Mouse (Mus musculus) brown adipose tissue, adult 24 weeks (tissue): Measurements from ENCODE around the gene Ankrd36. TPM values are rescaled to one million over a fixed set of nuclear protein-coding genes. Genes with fewer than 3 reads are reported as not detected.
"Not testable (repeated sequence)": the region's sequence is repeated elsewhere in the genome, so short reads cannot be mapped to it uniquely, and the experiment has no call there.

Source experiments
- H3K27ac ChIP-seq: fragments of 200-500 bp; replicated peaks from 2 replicates; pipeline ENCODE4 v1.5.1; 2012; ENCODE audit warnings: low read depth, mild to moderate bottlenecking, low read length
- H3K4me1 ChIP-seq: fragments of 200-500 bp; 2 replicates; pipeline ENCODE4 v1.6.1; 2012; ENCODE audit warnings: low read length, mixed read lengths; ENCODE audit not compliant: control insufficient read depth, insufficient read depth, insufficient read length
- H3K4me3 ChIP-seq: fragments of 200-500 bp; 2 replicates; pipeline ENCODE4 v1.5.1; 2012; ENCODE audit warnings: low read depth, mild to moderate bottlenecking, low read length, moderate library complexity; ENCODE audit not compliant: insufficient read depth
- polyA plus RNA-seq: library from polyadenylated mRNA; stranded (reverse); fragments of >200 nt; gene quantifications from 2 replicates; pipeline ENCODE4 v1.2.4, GENCODE M21; 2012; ENCODE audit not compliant: missing spikeins, insufficient read depth, insufficient read length

Ankrd36 gene
- polyA plus RNA-seq, 1 experiment, result not detected

DNA sequence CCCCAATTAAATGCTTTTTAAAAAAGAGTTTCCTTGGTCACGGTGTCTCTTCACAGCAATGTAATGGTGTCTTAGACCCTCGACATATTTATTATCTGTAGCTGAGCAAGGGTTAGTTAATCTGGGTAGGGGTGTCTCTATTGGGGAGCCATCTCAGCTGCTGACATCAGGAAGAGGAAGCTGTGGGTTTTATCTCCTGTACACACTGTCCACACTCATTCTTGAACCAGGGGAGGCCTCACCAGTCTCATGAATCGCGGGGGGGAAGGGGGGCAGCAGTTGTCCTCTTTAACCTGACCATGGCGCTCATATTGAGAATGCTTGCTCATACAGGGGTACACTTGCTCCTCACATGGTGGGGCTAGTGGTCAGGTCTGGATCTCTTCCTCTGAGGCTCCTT, 1.4 kb upstream of the Ankrd36 start:
- Histone ChIP-seq H3K4me3 (no peak overlapping the region), H3K27ac (no peak overlapping the region), H3K4me1 (no peaks in the 10 kb centered on the region)

DNA sequence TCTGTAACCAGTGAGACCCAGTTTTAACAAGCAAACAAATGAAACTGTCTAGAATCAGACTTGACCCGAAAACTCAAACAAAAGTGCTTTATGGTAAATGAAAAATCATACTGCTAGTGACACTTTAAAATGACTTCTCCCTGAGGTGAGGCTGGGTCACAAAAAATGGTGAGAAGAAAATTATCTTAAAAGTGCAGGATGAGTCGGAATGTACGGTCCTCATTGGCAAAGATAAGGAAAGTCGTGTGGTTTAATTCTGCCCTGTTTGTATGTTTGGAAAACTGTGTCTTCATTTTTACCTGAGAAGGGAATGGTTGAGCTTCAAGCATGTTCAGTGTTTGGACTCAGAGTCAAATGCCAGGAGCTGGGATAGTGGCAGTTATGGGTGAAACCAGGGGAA, 2.4 kb downstream of the Ankrd36 start:
- Histone ChIP-seq H3K4me3 (no peak overlapping the region), H3K4me1 (no peaks in the 10 kb centered on the region), H3K27ac (no peak overlapping the region)

DNA sequence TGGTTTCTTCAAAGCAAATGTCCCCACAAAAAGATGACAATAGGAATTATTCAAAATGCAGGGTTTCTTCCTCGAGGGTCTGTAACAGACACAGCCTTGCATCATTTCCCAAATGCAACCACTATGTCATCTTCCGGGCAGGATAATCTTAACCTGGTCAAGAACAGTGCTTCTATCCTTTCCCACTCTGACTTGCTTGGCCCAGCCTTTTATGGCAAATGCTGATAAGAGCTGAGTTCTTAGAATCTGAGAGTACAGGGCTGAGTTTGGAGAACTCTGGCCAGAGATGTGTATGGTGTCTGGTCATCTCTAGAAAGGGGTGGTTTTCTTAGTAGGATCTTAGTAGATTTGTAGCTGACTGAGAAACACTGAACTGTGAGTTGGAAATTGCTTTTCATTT, 4.3 kb downstream of the Ankrd36 start:
- H3K4me1 ChIP-seq, result no peaks in the 10 kb centered on the region
- H3K4me3 ChIP-seq, result no peak overlapping the region
- no peak overlapping the region for H3K27ac ChIP-seq

DNA sequence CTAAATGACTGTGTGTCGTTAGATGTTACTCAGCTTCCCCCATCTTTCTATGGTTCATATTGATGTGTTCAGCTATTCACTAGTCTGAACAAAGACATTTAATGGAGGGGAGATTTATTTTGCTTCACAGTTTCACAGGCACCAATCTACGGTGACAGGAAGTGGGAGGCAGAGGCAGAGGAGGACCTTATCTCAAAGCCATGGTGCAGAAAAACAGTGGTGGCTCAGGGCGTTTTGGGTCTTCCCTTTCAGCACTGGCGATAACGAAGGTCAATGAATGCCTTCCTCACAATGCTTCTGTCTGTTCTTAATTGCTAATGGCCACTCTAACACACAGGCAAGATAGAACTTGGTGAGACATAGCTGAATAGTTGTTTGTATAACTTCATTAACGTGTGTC, 5.6 kb downstream of the Ankrd36 start:
- Histone ChIP-seq H3K27ac (no peak overlapping the region), H3K4me3 (no peak overlapping the region), H3K4me1 (no peaks in the 10 kb centered on the region)

DNA sequence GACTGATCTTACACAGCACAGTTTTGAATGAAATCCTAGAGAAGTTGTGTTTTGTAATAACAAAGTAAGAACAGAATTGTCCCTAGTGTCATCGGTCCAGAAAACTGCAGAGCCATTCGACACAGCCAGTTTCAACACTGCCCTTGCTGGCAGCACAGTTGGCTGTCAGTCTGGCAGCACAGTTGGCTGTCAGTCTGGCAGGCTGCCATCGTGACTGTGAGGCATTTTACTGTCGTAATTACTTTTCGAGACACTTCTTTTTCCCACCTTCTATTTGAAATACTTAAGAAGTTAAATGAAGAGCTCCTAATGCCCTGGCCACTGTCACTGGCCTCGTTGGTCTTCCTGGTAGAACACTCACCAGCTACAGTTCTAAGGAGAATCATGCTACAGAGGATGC, 22.9 kb downstream of the Ankrd36 start:
- Histone ChIP-seq H3K27ac (no peak overlapping the region), H3K4me3 (no peak overlapping the region), H3K4me1 (no peaks in the 10 kb centered on the region; the same call in 1 of the 2 replicates)

DNA sequence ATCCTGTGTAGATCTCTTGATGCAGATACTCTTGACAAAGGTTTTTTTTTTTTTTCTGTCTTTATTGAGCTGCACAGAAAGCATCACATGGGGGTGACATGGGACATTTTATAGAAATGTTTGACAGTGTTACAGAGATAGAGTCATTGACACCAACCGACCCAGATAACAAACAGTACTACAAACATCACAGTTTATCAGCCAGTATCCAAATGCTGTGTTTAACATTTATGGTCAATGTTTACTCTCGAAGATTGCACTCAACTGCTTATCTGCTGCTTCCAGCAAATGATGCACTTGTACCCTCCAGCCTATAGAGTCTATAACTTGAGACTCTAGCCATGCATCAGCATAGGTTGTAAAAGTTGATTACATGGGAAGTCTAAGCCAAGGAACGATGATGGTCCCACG, 25.9 kb downstream of the Ankrd36 start:
- Histone ChIP-seq H3K4me3 (no peak overlapping the region), H3K4me1 (no peaks in the 10 kb centered on the region; the same call in 1 of the 2 replicates), H3K27ac (no peak overlapping the region)

DNA sequence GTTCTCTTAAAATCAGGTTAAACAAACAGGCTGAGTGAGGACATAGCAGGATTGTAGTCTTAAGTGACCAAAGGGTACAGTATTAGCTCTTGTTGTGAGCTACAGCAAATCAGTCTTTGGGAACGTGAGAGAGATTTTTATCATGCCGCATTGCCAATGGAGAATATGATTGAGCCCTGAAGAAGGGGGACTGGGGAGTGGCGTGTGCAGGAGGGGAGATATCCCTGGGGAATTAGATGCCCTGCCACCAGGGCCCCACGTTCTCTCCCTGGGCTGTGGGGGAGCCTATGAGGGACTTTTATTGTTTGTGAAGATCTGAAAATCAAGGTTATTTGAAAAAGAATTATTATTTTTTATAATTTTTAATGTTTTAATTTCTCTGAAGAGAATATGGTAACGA, 26.3 kb downstream of the Ankrd36 start:
- no peaks in the 10 kb centered on the region; the same call in 1 of the 2 replicates for H3K4me1 ChIP-seq
- no peak overlapping the region for H3K27ac ChIP-seq
- H3K4me3 ChIP-seq, result no peak overlapping the region

DNA sequence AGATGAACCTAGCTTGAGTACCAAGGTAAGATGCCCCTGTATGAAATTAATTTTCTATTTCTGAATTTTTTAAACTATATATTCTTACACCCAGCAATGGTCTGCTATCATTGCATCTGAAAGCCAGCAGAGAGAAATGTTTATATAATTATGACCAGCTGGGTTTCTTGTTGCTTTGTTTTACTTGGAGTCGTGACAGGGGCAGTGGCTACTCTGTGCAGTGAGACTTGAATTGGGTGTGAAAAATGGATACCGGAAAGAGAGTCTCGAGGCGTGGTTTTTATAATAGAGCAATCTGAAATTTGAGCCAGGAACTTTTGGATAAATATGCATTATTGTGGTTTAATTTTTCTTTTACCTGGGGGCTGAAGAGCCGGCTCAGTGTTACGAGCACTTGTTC, 27.3 kb downstream of the Ankrd36 start:
- Histone ChIP-seq H3K4me1 (no peaks in the 10 kb centered on the region; the same call in 1 of the 2 replicates), H3K4me3 (no peak overlapping the region), H3K27ac (no peak overlapping the region)

DNA sequence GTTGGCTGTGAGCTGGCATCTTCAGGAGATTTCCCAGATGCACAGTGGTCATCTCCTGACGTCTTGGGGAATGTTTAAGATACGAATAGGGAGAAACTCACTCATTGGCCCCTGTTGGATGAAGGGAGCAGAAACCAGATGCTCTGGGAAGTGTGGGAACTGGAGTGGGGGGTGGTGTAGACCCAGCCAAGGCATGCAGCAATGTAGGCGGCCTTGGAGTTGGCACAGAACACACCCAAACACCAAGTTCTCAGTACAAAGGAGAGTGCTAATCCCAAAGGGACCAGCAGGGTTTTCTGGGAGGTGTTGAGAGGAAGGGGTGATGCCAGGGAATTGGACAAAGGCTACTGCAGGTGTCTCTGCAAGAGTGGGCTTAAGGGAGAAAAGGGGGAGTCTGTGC, 35.9 kb downstream of the Ankrd36 start:
- Histone ChIP-seq H3K27ac (no peak overlapping the region), H3K4me3 (no peak overlapping the region), H3K4me1 (no peaks in the 10 kb centered on the region)

DNA sequence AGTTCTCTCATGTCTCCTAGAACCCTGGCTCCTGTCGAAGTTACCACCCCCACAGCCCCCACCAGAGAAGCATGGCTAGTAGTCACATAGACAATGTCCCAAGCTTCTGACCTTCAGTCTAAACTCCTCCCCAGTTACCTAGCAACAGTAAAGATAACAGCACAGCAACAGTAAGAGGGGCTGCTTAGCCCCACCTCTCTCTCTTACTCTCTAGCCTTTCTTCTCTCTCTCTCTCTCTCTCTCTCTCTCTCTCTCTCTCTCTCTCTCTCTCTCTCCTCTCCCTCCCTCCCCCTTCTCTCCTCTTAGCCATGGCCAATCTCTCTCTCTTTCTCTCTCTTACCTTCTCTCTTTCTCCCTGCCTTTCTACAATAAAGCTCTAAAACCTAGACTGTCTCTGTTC, 42.4 kb downstream of the Ankrd36 start:
- not testable (repeated sequence) for H3K4me3 ChIP-seq, H3K27ac ChIP-seq, H3K4me1 ChIP-seq

DNA sequence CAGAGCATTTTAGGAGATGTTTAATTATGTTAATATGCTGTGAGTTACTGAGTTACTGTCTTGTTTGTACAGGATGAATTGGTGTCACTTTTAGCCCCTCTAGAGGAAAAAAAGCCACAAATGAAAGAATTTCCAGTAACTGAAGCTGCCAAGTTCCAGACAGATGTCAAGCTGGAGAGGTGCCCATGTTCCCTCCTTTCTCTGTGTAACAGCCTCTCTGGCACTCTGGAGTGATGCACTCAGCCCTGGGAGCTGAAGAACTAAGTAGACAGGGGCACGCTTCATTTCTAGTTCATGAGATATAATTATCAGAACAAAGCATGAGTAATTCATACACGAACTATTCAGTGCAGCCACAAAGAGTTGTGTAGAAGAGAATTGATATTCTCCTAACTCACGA, 45.0 kb downstream of the Ankrd36 start:
- no peaks in the 10 kb centered on the region for H3K4me1 ChIP-seq
- no peak overlapping the region for H3K4me3 ChIP-seq
- no peak overlapping the region for H3K27ac ChIP-seq

DNA sequence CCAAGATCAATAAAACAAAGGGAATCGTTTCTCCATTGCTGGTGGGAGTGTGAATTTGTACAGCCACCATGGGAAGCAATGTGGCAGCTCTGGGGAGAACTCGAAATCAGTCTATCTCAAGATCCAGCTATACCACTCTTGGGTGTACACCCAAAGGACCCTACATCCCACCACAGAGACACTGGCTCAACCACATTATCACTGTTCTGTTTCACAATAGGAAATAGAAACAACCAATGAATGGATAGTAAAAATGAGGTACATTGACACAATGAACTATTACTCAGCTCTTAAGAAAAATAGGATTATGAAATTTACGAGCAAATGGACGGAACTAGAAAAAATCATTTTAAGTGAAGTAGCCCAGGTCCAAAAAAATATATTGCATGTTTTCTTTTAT, 55.6 kb downstream of the Ankrd36 start:
- Histone ChIP-seq H3K27ac (no peak overlapping the region), H3K4me3 (no peak overlapping the region), H3K4me1 (no peaks in the 10 kb centered on the region)

DNA sequence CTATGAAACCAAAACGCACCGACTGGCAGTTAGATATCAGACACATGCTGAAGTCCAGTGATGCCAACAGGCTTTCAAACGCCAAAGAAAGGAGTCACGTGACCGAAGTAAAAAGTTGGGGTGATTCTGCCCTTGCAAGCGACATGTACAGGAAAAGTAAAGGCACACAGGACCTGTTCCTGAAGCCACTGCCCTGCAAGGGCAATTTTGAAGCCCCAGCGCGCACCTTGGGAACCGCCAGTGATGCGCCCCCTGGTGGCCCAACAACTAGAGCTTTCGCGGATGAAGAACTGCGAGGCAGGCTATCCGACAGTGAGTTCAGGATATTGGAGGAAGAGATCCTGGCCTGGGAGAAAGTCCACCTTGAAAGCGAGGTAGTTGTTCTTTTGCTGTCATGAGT, 59.5 kb downstream of the Ankrd36 start:
- H3K4me3 ChIP-seq, result no peak overlapping the region
- H3K27ac ChIP-seq, result no peak overlapping the region
- no peaks in the 10 kb centered on the region for H3K4me1 ChIP-seq

DNA sequence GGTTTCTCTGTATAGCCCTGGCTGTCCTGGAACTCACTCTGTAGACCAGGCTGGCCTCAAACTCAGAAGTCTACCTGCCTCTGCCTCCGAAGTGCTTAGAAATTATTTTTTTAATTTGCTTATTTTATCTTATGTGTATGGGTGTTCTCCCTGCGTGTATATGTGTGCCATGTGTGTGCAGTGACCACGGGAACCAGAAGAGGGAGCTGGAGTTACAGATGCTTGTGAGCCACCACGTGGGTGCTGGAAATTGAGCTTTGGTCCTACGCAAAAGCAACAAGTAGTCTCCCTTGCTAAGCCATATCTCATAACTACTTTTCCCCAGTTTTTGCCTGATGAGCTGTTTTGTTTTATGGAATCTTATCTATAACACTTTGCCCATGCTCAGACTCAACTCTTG, 73.6 kb downstream of the Ankrd36 start:
- Histone ChIP-seq H3K27ac (no peak overlapping the region), H3K4me1 (no peaks in the 10 kb centered on the region), H3K4me3 (no peak overlapping the region)

DNA sequence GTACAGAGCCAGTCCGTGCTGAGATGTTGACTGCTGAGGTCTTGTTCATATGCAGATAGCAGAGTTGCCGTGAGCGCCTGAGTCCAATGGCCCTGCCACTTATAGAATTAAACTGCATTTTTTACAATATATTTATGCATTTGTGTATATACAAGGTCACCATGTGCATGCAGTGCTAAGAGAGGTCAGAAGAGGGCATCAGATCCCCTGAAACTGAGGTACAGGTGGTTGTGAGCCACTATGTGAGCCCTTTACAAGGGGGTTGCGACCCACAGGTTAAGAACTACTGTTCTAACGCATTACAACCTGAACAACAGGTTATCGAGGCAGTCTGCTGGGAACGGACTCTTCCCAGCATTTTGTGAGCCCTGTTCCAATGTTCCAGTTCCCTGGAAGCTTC, 80.8 kb downstream of the Ankrd36 start:
- Histone ChIP-seq H3K27ac (no peak overlapping the region), H3K4me3 (no peak overlapping the region), H3K4me1 (no peaks in the 10 kb centered on the region)

DNA sequence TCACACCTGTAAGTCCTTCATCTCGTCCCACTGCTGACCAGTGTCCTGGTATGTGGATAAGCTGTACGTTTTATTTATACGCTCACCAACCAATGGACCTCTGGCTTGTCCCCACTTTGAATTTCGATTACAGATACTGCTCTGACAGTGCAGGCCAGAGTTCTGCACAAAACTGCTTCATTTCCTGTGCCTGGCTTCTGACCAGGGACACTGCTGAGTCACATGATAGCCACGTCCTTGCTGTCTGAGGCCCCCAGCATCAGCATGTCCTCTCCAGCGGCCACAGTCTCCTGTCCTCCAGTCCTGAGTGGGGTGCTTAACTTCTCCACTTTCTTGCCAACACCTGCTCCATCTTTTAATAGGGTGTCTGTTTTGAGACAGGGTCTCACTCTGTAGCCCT, 113.1 kb downstream of the Ankrd36 start:
- H3K27ac ChIP-seq, result no peak overlapping the region
- H3K4me1 ChIP-seq, result no peaks in the 10 kb centered on the region
- no peak overlapping the region for H3K4me3 ChIP-seq

DNA sequence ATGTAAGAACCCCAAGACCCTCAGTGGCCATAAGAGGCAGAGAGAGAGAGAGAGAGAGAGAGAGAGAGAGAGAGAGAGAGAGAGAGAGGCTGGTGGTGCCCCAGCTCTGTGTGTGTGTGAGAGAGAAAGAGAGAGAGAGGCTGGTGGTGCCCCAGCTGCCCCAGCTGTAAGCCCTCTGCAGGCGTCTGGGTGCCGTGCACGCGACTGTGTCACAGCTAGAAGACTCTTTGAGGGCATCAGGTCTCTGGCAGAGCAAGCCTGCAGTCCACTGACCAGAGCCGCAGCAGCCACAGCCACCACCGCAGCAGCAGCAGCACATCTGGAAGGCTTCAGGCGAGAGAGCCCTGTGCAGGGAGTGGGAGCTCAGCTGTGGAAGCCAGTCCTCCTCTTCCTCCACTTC, 114.8 kb downstream of the Ankrd36 start:
- H3K4me3 ChIP-seq, result no peak overlapping the region
- H3K27ac ChIP-seq, result no peak overlapping the region
- no peaks in the 10 kb centered on the region for H3K4me1 ChIP-seq
